ENCODE assay signal across 9 mouse cellular contexts in genomic region chr8:123157888-123158465, GRCm38 (mm10). TPM values are rescaled to one million over a fixed set of nuclear protein-coding genes. Genes with fewer than 3 reads are reported as not detected.
DNase-seq lines count a peak whose midpoint lies in the region; ATAC-seq lines count a peak whose summit lies in the region.
"Had no signal": no experiment of that assay in that cellular context is flagged by ENCODE, and none has a peak within 500 bp of the region (broad histone marks: within the 10 kb centered on the region; RNA-seq: fewer than 3 reads in every experiment).

TSS of gene Sult5a1 (minus strand) at chr8:123158315.

- peaks cover 36% of the 10 kb centered on the region for H3K4me1 ChIP-seq in heart, embryonic 12.5 days (replicated peaks)
- H3K4me1 ChIP-seq in limb, embryonic 10.5 days = peaks cover 27% of the 10 kb centered on the region
- peaks cover 26% of the 10 kb centered on the region for H3K4me1 ChIP-seq in stomach, embryonic 16.5 days (ENCODE audit: control insufficient read depth, insufficient read depth, low read length)

- H3K4me2 ChIP-seq in heart, embryonic 12.5 days = peak within 1 kb of the TSS; percentile 48
- peak within 1 kb of the TSS; percentile 48 for H3K4me2 ChIP-seq in stomach, embryonic 16.5 days (ENCODE audit: low read depth, low read length)

- no peak for DNase-seq in heart, postnatal 4 days
- DNase-seq in thymus, postnatal 4 days = peak; percentile 32
- DNase-seq in thymus, postnatal 25 days = no peak
- DNase-seq in limb, embryonic 10.5 days (ENCODE audit: low spot score) = no peak
- DNase-seq in left cerebral cortex, adult 11 months (ENCODE audit: low spot score) = no peak
- DNase-seq in layer of hippocampus, adult 18-20 months (ENCODE audit: low spot score in 2 of 2) = no peak

- no peaks in the 10 kb centered on the region for H3K36me3 ChIP-seq in heart, embryonic 12.5 days
- no peaks in the 10 kb centered on the region for H3K36me3 ChIP-seq in limb, embryonic 10.5 days
- H3K36me3 ChIP-seq in stomach, embryonic 16.5 days (ENCODE audit: control insufficient read depth, insufficient read depth, low read length) = no peaks in the 10 kb centered on the region
- H3K36me3 ChIP-seq: G1E had no signal

- H3K9me3 ChIP-seq in heart, embryonic 12.5 days (replicated peaks) = no peaks in the 10 kb centered on the region
- no peaks in the 10 kb centered on the region for H3K9me3 ChIP-seq in limb, embryonic 10.5 days (replicated peaks)
- H3K9me3 ChIP-seq in stomach, embryonic 16.5 days (replicated peaks; ENCODE audit: control insufficient read depth, low read length) = no peaks in the 10 kb centered on the region
- H3K9me3 ChIP-seq: G1E had no signal

- 0 out of 2 replicates have a peak within 1 kb of the TSS, but pooled peaks have one; percentile 16 for H3K9ac ChIP-seq in heart, embryonic 12.5 days
- H3K9ac ChIP-seq in stomach, embryonic 16.5 days (ENCODE audit: low read length) = peak within 1 kb of the TSS; percentile 49; the same call in 1 of the 2 replicates

- no peak within 1 kb of the TSS for H3K27ac ChIP-seq in heart, embryonic 12.5 days (ENCODE audit: poor library complexity, severe bottlenecking)
- H3K27ac ChIP-seq in limb, embryonic 10.5 days = peak within 1 kb of the TSS; percentile 81
- H3K27ac ChIP-seq in stomach, embryonic 16.5 days (ENCODE audit: low read length) = peak within 1 kb of the TSS; percentile 33; the same call in 1 of the 2 replicates

- ATAC-seq in heart, embryonic 12.5 days (ENCODE audit: insufficient number of reproducible peaks, low FRiP score) = 0 out of 2 replicates have a peak, but pooled peaks have one; percentile 35
- ATAC-seq in stomach, embryonic 16.5 days (ENCODE audit: insufficient read depth, low FRiP score) = 0 out of 2 replicates have a peak, but pooled peaks have one; percentile 34

- H3K27me3 ChIP-seq in heart, embryonic 12.5 days (replicated peaks) = no peaks in the 10 kb centered on the region
- no peaks in the 10 kb centered on the region for H3K27me3 ChIP-seq in limb, embryonic 10.5 days (ENCODE audit: low read depth, poor library complexity, severe bottlenecking)
- no peaks in the 10 kb centered on the region for H3K27me3 ChIP-seq in stomach, embryonic 16.5 days (ENCODE audit: control insufficient read depth, insufficient read depth, low read length)

- H3K4me3 ChIP-seq in heart, embryonic 12.5 days = peak within 1 kb of the TSS; percentile 11; the same call in 1 of the 2 replicates
- H3K4me3 ChIP-seq in limb, embryonic 10.5 days = peak within 1 kb of the TSS; percentile 40
- peak within 1 kb of the TSS; percentile 29 for H3K4me3 ChIP-seq in stomach, embryonic 16.5 days (replicated peaks; ENCODE audit: low read length)

- 30% methylated on average over 13 of the region's 13 CpGs for WGBS in heart, embryonic 12.5 days
- 30% methylated on average over 13 of the region's 13 CpGs for WGBS in limb, embryonic 10.5 days
- WGBS in stomach, embryonic 16.5 days = 25% methylated on average over 13 of the region's 13 CpGs

RNA-seq across cellular contexts. Expression of gene Sult5a1, which starts in this region (rescaled TPM):
- 5.4 and 5.8 TPM in 2 replicates for polyA plus RNA-seq in heart, embryonic 12.5 days (2016; fragmentation: Nextera tagmentation; extraction: Ambion mirVana)
- 1 to 10 TPM; 1.3 to 1.6 TPM for total RNA-seq in heart, postnatal 4 days (2021)
- polyA plus RNA-seq in limb, embryonic 10.5 days (2016; fragmentation: Nextera tagmentation; extraction: Ambion mirVana) = 4.6 and 5.2 TPM in 2 replicates
- 17.6 and 18.4 TPM in 2 replicates for polyA plus RNA-seq in stomach, embryonic 16.5 days (2015; fragmentation: Nextera tagmentation; extraction: Ambion mirVana)
- 1 to 10 TPM; 2.2 to 3.2 TPM for total RNA-seq in layer of hippocampus, adult 18-20 months (2021)
- polyA plus RNA-seq: G1E had no signal
